Mouse (Mus musculus) MEL (cell line): ENCODE measurements at regions not wholly inside any gene's neighbourhood (a gene's known extent, or its start where the extent isn't known, plus 50 kb on each side); places are given as distances from the start of the nearest gene placed in this dataset.
A peak's percentile ranks its signal among the peaks of the same experiment; 100 is the strongest.

Experiments
- DNase-seq: peaks from one replicate; pipeline ENCODE4 v3.0.0; 2011; ENCODE audit warnings: low read depth, low spot score
- H3K27ac ChIP-seq: 2 replicates; pipeline ENCODE4 v1.5.1; 2012; ENCODE audit warnings: low read depth, mild to moderate bottlenecking, control low read depth, low read length, moderate library complexity; ENCODE audit not compliant: control insufficient read depth
- H3K27me3 ChIP-seq, 2 experiments: fragments of 150-350 bp in 1 of 2; sonication (generic) in 1 of 2; 2 replicates each; pipeline ENCODE4 v1.6.1; 2012; ENCODE audit warnings: low read length in 2 of 2, mild to moderate bottlenecking in 2 of 2, improper control_type of control experiment in 1 of 2, moderate library complexity in 1 of 2; ENCODE audit not compliant: insufficient read depth in 2 of 2, control insufficient read depth in 1 of 2
- H3K36me3 ChIP-seq, 2 experiments: 2 replicates each; pipeline ENCODE4 v1.6.1; 2012 to 2014; ENCODE audit warnings: low read length in 2 of 2, improper control_type of control experiment in 1 of 2, inconsistent platforms in 1 of 2, mild to moderate bottlenecking in 1 of 2; ENCODE audit not compliant: insufficient read depth in 2 of 2, control insufficient read depth in 1 of 2
- H3K4me1 ChIP-seq, 2 experiments: fragments of 150-350 bp in 1 of 2; sonication (generic) in 1 of 2; 2 replicates each; pipeline ENCODE4 v1.6.1; 2012; ENCODE audit warnings: low read length in 2 of 2, improper control_type of control experiment in 1 of 2, mild to moderate bottlenecking in 1 of 2; ENCODE audit not compliant: insufficient read depth in 2 of 2, control insufficient read depth in 1 of 2
- H3K4me3 ChIP-seq, 2 experiments: fragments of 150-350 bp in 1 of 2; sonication (generic) in 1 of 2; 2 replicates each; pipeline ENCODE4 v1.5.1; 2012; ENCODE audit warnings: low read depth in 2 of 2, low read length in 2 of 2, mild to moderate bottlenecking in 2 of 2, moderate library complexity in 2 of 2, control low read depth in 1 of 2, improper control_type of control experiment in 1 of 2; ENCODE audit not compliant: control insufficient read depth in 1 of 2, insufficient read depth in 1 of 2
- H3K79me2 ChIP-seq: 2 replicates; pipeline ENCODE4 v1.6.1; 2012; ENCODE audit warnings: mild to moderate bottlenecking, low read length, moderate library complexity; ENCODE audit not compliant: control insufficient read depth, poor library complexity, insufficient read depth
- H3K9ac ChIP-seq: 2 replicates; pipeline ENCODE4 v1.6.1; 2012; ENCODE audit warnings: low read depth, mild to moderate bottlenecking, control low read depth, low read length, moderate library complexity; ENCODE audit not compliant: control insufficient read depth, poor library complexity, severe bottlenecking
- H3K9me3 ChIP-seq: fragments of 150-350 bp; sonication (generic); replicated peaks from 2 replicates; pipeline ENCODE4 v1.6.1; 2012; ENCODE audit warnings: mild to moderate bottlenecking, low read length, improper control_type of control experiment, moderate library complexity; ENCODE audit not compliant: insufficient read depth
- BHLHE40 ChIP-seq: IDR thresholded peaks from 2 replicates; pipeline ENCODE4 v1.6.1; 2012; ENCODE audit warnings: low read depth, mild to moderate bottlenecking, inconsistent platforms, low read length, improper control_type of control experiment, borderline replicate concordance
- CHD2 ChIP-seq: IDR thresholded peaks from 2 replicates; pipeline ENCODE4 v1.6.1; 2011; ENCODE audit warnings: low read length, improper control_type of control experiment
- CTCF ChIP-seq, 3 experiments: IDR thresholded peaks in 2 of 3; conservative IDR thresholded peaks in 1 of 3; 2 replicates each; pipeline ENCODE4 v1.5.1; 2011 to 2012; ENCODE audit warnings: low read length in 3 of 3, low read depth in 2 of 3, mild to moderate bottlenecking in 2 of 3, improper control_type of control experiment in 1 of 3, inconsistent platforms in 1 of 3, mixed read lengths in 1 of 3, moderate library complexity in 1 of 3; ENCODE audit not compliant: control insufficient read depth in 1 of 3, insufficient read depth in 1 of 3, poor library complexity in 1 of 3, severe bottlenecking in 1 of 3
- ELF1 ChIP-seq: IDR thresholded peaks from 2 replicates; pipeline ENCODE4 v1.6.1; 2014; ENCODE audit warnings: low read depth, mild to moderate bottlenecking, inconsistent platforms, low read length, improper control_type of control experiment, moderate library complexity
- GABPA ChIP-seq: IDR thresholded peaks from 2 replicates; pipeline ENCODE4 v1.6.1; 2012; ENCODE audit warnings: low read depth, mild to moderate bottlenecking, inconsistent platforms, low read length, improper control_type of control experiment, moderate library complexity
- GATA1 ChIP-seq: IDR thresholded peaks from 2 replicates; pipeline ENCODE4 v1.6.1; 2011; ENCODE audit warnings: low read depth, low read length, improper control_type of control experiment
- JUND ChIP-seq: IDR thresholded peaks from 2 replicates; pipeline ENCODE4 v1.6.1; 2011; ENCODE audit warnings: low read depth, mild to moderate bottlenecking, improper control_type of control experiment, low read length
- MAFK ChIP-seq: IDR thresholded peaks from 2 replicates; pipeline ENCODE4 v1.6.1; 2011; ENCODE audit warnings: low read depth, mild to moderate bottlenecking, low read length, improper control_type of control experiment, borderline replicate concordance
- MAZ ChIP-seq: IDR thresholded peaks from 2 replicates; pipeline ENCODE4 v1.6.1; 2012; ENCODE audit warnings: low read depth, mild to moderate bottlenecking, inconsistent platforms, low read length, improper control_type of control experiment
- MXI1 ChIP-seq: IDR thresholded peaks from 2 replicates; pipeline ENCODE4 v1.6.1; 2011; ENCODE audit warnings: mild to moderate bottlenecking, low read depth, low read length, improper control_type of control experiment
- MYB ChIP-seq: IDR thresholded peaks from 2 replicates; pipeline ENCODE4 v1.6.1; 2011; ENCODE audit warnings: mild to moderate bottlenecking, low read depth, low read length, improper control_type of control experiment
- NRF1 ChIP-seq: IDR thresholded peaks from 2 replicates; pipeline ENCODE4 v1.6.1; 2014; ENCODE audit warnings: low read depth, mild to moderate bottlenecking, inconsistent platforms, low read length, improper control_type of control experiment, moderate library complexity; ENCODE audit not compliant: poor library complexity, insufficient read depth, severe bottlenecking
- POLR2A ChIP-seq, 2 experiments: IDR thresholded peaks; 2 replicates each; pipeline ENCODE4 v1.6.1; 2011 to 2012; ENCODE audit warnings: low read length in 2 of 2, mild to moderate bottlenecking in 2 of 2, control low read depth in 1 of 2, improper control_type of control experiment in 1 of 2, low read depth in 1 of 2, moderate library complexity in 1 of 2; ENCODE audit not compliant: control insufficient read depth in 1 of 2, insufficient read depth in 1 of 2, poor library complexity in 1 of 2
- POLR2AphosphoS5 ChIP-seq: IDR thresholded peaks from 2 replicates; pipeline ENCODE4 v1.6.1; 2012; ENCODE audit warnings: low read depth, borderline replicate concordance, mild to moderate bottlenecking, inconsistent platforms, low read length, moderate library complexity, mixed read lengths
- RAD21 ChIP-seq: IDR thresholded peaks from 2 replicates; pipeline ENCODE4 v1.6.1; 2011; ENCODE audit warnings: mild to moderate bottlenecking, low read depth, low read length, improper control_type of control experiment
- RCOR1 ChIP-seq: IDR thresholded peaks from 2 replicates; pipeline ENCODE4 v1.6.1; 2012; ENCODE audit warnings: low read depth, mild to moderate bottlenecking, inconsistent platforms, low read length, improper control_type of control experiment
- SIN3A ChIP-seq: IDR thresholded peaks from 2 replicates; pipeline ENCODE4 v1.6.1; 2012; ENCODE audit warnings: low read length, improper control_type of control experiment, inconsistent platforms
- TAL1 ChIP-seq: IDR thresholded peaks from 2 replicates; pipeline ENCODE4 v1.6.1; 2012; ENCODE audit warnings: mild to moderate bottlenecking, inconsistent platforms, low read length, moderate library complexity, mixed read lengths
- TBP ChIP-seq: IDR thresholded peaks from 2 replicates; pipeline ENCODE4 v1.8.0; 2011; ENCODE audit warnings: low read depth, low read length, improper control_type of control experiment
- TCF12 ChIP-seq: IDR thresholded peaks from 2 replicates; pipeline ENCODE4 v1.6.1; 2014; ENCODE audit warnings: low read depth, mild to moderate bottlenecking, inconsistent platforms, low read length, improper control_type of control experiment, moderate library complexity
- ZMIZ1 ChIP-seq: IDR thresholded peaks from 2 replicates; pipeline ENCODE4 v1.6.1; 2012; ENCODE audit warnings: low read depth, mild to moderate bottlenecking, inconsistent platforms, low read length, improper control_type of control experiment, moderate library complexity
- ZNF384 ChIP-seq: IDR thresholded peaks from 2 replicates; pipeline ENCODE4 v1.6.1; 2012; ENCODE audit warnings: low read depth, mild to moderate bottlenecking, inconsistent platforms, low read length, improper control_type of control experiment

DNA sequence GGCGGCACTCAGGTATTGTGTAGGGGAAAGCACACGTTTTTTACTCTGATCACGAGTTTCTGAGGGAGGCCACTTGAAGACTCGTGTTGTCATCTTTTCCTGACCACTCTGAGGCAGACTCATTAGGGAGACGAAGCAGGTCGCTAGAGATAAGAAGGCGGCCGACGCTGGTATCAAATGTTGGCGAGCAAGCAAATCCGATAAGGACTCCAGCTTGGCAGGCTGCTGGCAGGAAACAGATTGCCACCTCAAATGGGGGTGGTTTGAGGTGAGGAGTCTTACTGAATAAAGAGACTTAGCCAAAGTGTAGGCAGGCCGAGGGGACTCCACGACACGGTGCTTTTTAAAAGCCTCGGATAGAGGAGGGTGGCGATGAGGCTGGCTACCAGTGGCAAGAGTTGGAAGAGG, 262.7 kb upstream of the Got2 start (continued):
- TF ChIP-seq POLR2AphosphoS5 (no peak), MAZ (peak; percentile 84; the same call in 1 of the 2 replicates), MAFK (peak; percentile 58; the same call in 1 of the 2 replicates), GATA1 (peak; percentile 98), POLR2A (IDR thresholded peaks at IDR 0.05; ENCODE audit: control insufficient read depth in 1 of 2, insufficient read depth in 1 of 2, low read depth in 1 of 2, low read length in 2 of 2, poor library complexity in 1 of 2) (no peak)

DNA sequence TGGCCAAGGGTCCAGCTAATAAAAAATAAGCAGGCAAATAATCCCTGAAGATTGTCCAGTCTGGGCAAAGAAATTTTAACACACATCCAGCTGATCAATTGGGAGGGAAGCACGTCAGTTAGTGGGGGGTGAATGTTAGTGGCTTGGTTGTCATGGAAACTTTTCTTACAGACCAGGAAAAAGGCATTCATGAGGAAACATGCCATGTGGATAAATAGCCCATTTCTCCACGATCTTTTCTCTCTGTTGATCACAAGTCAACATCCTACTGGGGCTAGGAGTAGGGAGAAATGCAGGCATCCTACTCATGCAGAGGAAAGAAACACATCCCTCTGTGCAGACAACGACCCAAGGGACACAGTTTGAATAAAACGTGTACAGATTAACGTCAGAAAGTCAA, 243.8 kb upstream of the Got2 start:
- H3K4me1 ChIP-seq: no peaks in the 10 kb centered on the region
- H3K9ac ChIP-seq: no peak overlapping the region
- no peaks in the 10 kb centered on the region for H3K79me2 ChIP-seq
- H3K36me3 ChIP-seq: no peaks in the 10 kb centered on the region
- TF ChIP-seq CTCF (IDR thresholded peaks at IDR 0.05 in 2 of 3, conservative IDR thresholded peaks at IDR 0.05 in 1 of 3; ENCODE audit: control insufficient read depth in 1 of 3, insufficient read depth in 1 of 3, low read depth in 2 of 3, low read length in 3 of 3, poor library complexity in 1 of 3, severe bottlenecking in 1 of 3) (no peak), ZMIZ1 (no peak), MXI1 (no peak), TCF12 (no peak), JUND (no peak), BHLHE40 (no peak), GABPA (no peak), CHD2 (no peak), TAL1 (no peak), ELF1 (no peak), MYB (no peak), NRF1 (no peak), RAD21 (no peak), ZNF384 (no peak), TBP (no peak), RCOR1 (no peak), SIN3A (no peak)
- H3K27ac ChIP-seq: no peak overlapping the region
- H3K9me3 ChIP-seq: no peaks in the 10 kb centered on the region
- H3K27me3 ChIP-seq: no peaks in the 10 kb centered on the region
- no peak overlapping the region for H3K4me3 ChIP-seq
- DNase-seq: no peak
